Mouse (Mus musculus) thymus, postnatal 0 days (tissue): ENCODE measurements at regions not wholly inside any gene's neighbourhood (a gene's known extent, or its start where the extent isn't known, plus 50 kb on each side); places are given as distances from the start of the nearest gene placed in this dataset.

Experiments
- DNase-seq: peaks from one replicate; pipeline ENCODE4 v3.0.0-alpha.2; 2015; ENCODE audit warnings: low spot score

DNA sequence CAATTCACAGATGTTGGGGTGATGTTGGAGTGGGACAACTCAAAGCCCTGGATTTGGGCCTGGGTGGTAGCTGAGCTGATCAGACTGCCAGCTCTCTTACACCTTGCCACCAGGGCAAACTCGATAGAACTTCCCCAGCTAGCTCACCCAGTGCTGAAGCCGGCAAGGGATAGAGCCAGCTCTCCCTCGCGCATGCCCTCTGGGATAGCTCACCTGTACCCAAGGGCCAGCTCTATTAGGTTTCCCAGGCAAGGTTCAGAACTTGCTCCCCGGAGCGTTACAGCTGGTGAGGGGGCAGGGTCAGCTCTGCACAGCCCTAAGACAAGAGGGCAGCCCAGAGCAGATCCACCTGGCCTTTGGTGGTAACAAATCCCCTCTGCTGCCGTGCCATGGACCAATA lies 54.1 kb upstream of the 1700012A03Rik start:
- no peak for DNase-seq

DNA sequence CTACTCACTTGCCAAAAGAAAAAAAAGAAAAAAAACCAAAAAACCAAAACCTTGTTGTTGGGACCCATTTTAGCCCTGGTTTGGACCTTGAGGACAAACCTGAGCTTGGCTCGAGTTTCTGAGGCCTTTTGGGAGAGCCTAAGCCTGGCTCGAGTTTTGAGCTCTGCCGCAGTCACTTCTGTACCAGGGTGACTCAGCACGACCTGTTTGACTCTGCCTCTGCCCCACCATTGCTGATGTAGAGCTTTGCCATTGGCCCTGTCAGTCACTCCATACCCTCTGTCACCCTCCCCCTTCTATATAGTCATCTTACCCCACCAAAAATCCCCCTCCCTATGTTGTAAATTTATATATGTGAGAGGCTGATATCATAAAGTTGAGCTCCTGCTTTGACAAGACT lies 54.8 kb upstream of the 1700012A03Rik start:
- no peak for DNase-seq

DNA sequence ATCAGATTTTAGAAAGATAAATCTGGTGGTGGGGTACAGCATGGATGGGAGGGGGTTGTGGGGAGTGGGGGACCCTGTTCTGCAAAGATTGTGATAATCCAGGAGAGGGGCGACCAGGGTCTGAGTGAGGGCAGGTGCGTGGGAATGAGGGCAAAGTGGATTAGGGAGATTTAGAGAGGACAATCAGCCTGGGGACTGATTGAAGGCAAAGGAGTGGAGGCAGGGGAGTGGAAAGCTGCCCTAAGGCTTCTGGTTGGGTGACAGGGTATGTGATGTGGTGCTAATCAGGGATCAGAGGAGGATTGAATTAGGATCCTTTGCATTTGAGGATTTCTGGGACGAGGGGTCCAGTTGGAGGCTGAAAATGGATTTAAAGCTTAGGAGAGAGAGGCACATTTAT lies 64.3 kb upstream of the 1700012A03Rik start:
- no peak for DNase-seq

DNA sequence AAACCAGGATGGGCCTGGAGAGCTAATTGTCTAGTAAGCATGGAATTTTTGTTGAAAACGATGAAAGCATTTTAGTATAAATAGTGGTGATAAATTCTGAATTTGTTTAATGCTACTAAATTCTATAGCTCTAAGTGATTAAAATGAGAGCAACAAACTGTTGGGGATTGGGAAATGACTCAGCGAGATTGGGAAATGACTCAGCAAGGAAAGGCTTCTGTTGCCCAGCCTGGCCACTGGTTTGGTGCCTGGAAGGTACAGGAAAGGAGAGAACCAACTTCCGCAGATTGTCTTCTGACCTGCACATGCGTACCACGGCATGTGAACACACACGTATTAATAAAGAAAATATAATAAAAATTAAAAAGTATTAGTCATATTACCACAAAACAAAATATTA lies 73.3 kb upstream of the 1700012A03Rik start:
- no peak for DNase-seq

DNA sequence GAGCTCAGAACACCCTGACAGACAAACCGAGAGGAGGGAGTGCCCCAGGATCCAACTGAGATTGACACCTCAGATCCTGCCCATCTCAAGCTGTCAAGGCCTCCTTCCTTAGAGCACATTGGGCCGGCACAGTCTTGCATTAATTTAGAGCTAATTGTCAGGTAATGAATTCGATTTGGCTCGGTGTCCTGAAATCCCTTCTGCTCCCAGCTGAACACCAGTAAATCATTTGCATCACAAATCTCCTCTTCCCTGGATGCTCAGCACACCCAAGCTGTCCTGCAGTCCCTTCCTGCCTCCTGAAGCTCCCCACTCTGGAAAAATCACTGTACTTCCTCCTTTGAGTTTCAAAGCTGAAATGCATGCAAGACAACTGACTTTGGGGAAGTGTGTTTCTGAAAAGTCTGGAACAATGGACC lies 102.0 kb upstream of the 1700012A03Rik start:
- no peak for DNase-seq

DNA sequence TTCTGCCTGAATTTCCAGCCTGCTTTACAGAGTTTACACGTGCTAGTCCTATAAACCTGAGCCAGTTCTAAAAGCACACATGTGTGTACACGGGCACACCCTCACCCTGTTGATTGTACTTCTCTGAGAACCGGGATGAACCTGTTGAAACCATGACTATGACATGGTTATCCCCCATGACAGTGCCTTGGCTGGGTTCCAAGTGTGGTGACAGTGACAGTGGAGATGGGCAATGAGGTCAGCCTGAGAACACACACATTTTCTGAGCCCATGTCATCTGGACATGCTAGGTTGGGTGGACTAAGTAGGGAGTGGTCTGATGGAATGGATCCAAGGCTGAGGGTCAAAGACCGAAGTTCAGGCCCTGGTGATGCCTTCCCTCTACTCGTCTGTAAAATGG lies 103.5 kb upstream of the 1700012A03Rik start:
- no peak for DNase-seq

DNA sequence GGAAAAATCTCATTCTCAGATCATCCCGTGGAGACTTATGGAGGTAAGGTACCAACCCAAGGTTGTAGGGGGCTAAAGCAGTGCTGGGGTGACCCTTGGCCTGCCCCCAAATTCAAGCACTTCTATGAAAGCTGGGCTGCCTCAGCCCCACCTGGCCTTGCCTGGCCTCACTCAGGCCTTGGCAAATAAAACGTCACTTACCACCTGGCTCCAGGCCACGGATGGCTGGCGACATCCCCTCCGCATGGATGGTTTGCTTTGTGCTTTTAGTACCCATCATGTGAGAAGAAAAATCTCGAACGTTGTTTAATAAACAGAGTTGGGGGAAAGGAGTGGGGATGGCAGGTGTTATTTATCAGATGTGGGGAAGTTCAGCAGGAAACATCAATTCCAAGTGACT lies 104.7 kb upstream of the 1700012A03Rik start:
- DNase-seq: no peak

DNA sequence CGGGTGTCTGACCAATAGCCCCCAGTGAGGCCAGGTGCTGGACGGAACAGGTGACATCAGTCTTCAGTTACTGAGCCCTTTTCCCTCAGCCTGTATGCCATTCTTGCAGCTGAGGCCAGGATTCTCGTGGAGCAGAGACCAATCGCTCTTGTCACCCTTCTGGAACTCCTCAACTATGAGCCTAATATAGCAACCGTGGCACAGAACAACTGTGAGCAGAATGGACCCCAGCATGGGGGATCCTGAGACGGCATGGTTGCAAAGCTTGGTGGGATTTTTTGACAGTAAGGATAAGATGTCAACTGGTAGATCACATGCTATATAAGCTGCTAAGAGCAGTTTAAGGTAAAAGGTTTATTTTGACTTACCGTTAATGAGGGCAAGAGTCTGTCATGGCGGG lies 105.5 kb upstream of the 1700012A03Rik start:
- no peak for DNase-seq

DNA sequence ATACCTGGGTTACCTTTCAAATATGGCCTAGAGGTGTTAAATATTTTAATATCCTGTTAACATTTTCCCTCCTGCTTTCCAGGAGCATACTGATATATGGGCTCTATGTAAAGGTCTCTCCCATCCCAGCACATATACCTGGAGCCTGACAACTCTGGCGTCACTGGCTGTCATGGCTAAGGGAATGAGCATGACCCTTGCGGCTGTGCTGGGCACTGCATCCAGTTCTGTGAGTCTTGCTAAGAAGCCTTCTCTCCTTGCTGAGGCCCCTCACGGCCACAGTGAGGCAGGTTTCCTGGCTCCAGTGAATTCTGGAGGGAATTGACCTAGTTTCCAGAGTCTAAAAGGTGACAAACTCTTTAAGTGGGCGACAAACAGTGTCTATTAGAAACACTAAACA lies 107.3 kb upstream of the 1700012A03Rik start:
- DNase-seq: no peak

DNA sequence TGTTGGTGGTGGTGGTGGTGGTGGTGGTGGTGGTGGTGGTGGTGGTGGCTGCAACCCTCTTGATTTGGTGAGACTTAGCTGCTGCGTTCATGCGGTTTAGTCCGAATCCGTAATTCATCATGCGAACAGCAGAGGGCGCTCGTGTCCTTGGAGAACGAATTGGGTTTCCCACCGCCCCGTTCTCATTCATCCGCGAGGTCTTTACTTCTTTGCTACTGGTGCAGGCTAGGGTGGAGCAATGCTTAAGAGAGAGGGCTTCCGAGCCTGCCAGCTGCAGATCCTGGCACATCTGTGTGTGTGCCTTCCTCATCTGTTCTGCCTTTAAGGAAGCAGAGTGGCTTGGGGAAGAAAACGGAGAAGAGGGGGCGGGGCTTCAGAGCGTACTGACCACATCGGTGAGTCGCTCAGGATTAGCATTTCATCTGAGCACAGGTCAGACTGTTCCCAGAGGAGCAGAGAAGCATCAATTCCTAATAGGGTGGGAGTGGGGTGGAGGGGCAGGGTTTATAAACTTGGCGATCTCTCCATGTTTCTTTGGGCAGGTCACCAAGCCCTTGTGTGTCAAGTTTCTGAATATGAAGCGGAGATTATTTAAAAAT lies 111.7 kb upstream of the 1700012A03Rik start:
- peak; percentile 77 for DNase-seq

DNA sequence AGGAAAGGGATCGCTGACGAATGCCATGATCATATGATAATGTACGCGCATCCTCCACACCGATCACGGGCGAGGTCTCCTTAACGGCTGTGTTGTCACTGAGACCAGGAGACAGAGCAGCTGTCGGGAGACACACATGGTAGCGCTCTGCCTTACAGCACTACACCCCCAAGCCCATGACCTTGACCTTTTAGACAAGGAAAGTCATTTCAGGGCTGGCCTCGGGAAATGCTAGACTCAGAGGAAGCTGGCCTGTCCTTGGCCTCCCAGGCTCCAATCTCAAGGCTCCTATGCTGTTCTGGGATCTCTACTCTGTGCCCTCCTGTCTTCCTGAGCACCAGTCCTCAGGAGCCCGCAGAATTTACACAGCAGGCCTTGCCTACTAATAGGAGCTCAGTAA lies 112.9 kb upstream of the 1700012A03Rik start:
- no peak for DNase-seq

DNA sequence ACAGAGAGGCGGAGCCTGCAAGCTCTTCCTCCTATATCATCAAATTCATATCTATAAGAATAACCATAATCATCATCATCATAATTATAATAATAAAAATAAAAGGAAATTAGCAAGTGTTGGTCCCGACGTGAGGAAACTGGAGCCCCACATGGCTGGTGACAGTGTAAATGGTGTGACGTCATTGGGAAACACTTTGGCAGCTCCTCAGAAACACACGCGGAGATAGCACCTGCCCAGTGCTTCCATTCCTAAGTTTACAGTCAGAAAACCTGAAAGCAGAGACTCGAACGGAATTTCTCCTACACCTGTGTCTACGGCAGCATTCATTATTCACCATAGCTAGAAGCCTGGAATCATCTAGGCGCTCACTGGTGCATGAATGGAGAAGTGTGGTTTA lies 115.2 kb upstream of the 1700012A03Rik start:
- no peak for DNase-seq

DNA sequence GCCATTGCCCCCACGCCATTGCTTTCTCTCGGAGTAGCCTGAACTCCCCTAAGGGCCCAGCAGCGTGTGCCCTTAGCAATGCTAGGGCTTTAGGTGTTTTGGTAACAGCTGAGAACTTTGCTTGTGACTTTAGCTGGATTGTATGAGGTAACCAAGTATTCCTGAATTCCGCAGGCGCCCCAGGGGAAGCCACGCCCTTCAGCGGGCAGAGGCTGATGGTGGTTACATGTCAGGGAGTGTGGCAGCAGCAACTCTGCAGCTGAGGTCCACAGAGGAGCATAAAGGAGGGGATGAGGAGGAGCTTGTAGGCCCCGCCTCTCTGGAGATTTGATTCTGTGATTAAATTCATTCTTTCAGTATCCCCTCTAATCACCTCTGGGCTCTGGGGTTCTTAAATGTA lies 116.1 kb upstream of the 1700012A03Rik start:
- DNase-seq: no peak

DNA sequence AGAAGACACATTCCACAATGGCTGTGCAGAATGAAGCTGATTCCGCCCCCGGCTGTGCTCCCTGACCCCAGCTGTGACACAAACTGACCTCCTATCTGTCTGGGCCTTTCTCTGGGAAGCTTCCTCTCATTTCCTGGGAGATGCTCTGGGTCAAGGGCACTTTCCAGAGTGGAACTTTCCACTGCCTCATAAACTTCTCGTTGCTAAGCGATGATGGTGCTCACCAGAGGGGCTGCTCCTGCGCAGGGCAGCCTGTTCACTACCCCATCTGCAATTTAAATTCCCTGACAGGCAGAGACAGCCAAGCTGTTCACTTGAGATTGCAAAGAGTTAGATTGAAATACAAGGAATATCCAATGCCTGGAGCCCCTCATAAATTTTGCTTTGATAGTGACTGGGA lies 116.7 kb upstream of the 1700012A03Rik start:
- no peak for DNase-seq

DNA sequence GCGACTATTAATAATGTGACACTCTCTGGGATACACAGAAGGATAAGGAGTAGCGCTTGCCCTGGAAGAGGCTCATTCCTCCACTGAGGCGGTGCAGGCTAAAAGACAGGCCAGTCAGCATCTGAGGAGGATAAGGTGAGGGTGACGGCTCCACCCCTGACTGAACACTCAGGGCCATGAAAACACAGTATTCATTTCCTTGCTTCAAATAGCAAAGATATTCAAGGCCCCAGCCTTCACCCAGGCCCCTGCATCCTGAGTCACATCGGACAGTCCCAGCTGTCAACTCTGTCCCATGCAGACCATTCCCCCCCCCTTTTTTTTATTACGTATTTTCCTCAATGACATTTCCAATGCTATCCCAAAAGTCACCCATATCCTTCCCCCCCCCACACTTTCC lies 118.9 kb upstream of the 1700012A03Rik start:
- DNase-seq: no peak

DNA sequence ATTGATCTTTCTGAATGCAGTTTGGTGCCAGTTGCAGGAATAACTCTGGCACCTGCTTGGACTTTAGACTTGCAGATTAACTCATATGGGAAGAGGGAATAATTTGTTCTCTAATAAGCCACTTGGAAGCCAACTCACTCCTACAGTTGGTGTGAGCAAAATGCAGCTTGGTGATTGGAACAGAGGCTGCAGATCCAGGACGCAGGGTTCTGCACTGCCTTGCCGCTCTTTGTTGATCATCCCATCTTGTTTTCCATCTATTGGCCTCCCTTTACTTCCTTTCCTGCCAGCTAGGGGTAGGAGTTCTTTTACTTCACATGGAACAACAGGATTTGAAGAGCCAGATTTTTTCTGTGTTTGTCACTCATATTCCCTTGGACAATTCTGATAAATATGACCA lies 120.9 kb upstream of the 1700012A03Rik start:
- no peak for DNase-seq

DNA sequence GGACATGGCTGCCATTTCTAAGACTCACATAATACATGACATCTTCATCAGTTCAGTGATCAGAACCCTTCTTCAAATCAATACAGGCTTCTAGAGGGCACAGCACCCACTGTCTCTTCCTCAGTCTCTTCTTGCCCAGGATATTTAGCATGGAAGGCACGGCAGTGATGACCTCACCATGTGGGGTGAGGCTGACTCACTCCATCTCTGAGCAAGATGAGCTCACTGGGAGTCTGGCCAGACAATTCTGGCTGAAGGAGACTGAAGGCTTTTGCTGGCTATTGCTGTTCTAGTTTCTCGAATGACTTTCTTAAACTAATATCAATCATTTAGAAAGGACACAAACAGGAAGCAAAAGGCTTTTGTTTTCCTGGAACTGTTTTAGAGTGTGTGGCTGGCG lies 122.9 kb upstream of the 1700012A03Rik start:
- no peak for DNase-seq

DNA sequence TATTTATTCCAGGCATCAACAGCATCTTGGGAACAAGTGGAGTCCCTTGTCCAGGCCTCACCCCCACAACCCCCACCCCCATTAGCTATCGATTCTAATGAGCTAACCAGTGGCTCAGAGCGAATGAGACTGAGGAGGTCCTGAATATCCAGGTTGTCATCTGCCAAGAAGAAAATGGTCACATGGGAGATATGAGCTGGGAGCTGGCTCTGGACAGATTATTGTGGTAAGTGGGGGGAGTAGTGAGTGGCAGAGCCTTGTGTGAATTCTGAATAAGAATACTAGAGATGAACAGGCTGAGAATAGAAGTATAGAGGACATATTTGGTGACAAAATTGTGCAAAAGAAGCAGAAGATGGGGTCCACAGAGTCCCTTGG lies 125.4 kb upstream of the 1700012A03Rik start:
- no peak for DNase-seq

DNA sequence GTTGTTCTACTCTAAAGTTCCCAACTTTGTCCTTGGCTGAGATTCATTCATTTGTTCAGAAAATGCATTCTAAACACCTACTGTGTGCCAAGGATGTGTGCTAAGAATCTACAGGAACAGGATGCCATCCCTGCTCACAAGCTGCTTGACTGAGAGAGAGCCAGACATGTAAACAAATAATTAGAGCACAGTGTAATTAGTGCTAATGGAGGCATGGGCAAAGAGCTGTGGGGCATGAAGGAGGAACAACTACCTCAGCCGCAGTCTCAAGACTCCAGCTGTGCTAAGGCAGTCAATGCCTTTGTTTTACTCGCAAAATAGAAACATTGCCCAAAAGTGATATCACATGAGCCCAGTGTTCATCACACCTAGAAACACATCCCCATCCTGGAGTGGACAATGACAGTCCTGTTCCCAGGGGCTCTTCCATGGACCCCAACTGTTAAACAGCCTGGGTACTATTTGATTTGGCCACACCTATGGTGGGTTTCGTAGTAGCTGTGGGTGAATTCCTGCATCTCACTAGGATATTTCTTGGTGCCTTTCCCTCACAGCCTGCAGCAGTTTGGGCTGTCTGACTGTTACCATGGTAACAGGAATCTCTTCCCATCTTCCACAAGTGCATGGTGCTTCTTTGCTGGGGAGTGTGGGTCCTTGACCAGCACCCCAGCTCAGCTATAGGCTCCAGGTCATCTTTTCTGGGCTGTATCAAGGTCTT lies 125.9 kb upstream of the 1700012A03Rik start:
- no peak for DNase-seq

DNA sequence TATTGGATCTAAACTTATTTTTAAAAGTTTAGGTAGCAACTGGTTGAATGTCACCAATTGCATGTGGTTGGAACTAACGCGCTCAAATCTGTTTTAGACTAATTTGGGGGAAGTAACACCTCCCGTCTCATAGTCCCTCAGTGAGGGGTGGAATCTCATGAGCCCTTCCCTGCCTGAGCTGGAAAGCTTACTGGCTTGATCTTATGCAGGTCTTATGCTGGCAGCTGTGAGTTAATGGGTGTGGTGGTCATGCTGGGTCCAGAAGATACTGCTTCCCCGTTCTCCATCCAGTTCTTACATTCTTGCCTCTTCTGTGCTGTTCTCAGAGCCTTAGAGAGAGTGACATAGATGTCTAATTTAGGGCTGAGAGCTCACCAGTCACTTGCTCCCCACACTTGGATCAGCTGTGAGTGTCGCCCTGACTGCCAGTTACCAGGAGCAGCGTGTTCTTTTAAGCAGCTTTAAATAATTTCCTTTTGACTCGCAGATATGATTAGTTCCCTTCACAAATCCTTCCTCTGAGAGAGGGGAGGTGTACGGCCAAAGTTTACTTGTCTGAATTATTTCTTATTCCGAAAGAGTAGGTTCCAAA lies 128.4 kb upstream of the 1700012A03Rik start:
- no peak for DNase-seq

DNA sequence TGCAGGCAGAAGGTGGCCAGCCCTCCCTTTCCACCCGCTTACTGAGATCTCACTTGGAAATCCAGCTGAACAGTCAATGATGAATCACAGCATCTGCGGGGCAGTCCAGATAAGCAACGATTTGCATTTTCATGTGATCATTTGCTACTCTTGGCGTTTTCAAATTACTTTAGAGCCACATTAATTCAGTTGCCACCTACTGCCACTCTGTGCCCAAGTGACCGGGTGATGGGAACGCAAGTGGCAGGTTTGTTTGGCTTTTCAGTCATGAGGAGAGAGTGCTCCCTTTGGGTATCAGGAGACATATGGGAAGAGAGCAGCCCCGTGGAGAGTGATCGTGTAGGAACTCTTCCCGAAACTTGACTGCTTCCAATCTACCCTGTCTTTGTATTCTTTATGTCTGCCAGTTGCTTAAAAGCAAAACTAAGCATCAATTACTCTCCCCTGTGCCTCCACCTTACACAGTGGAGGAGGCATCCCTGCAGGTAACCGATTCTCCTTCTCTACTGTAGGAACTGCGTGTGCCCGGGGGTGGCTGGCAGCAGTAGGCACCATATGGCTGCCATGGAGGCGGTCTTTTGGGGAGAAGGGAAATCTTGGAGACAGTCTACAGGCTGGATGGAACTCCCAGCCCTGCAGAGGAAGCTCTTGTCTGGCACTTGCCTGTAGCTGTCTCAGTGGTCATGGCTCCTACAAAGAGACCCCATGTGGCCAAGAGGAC lies 132.5 kb upstream of the 1700012A03Rik start:
- DNase-seq: no peak

DNA sequence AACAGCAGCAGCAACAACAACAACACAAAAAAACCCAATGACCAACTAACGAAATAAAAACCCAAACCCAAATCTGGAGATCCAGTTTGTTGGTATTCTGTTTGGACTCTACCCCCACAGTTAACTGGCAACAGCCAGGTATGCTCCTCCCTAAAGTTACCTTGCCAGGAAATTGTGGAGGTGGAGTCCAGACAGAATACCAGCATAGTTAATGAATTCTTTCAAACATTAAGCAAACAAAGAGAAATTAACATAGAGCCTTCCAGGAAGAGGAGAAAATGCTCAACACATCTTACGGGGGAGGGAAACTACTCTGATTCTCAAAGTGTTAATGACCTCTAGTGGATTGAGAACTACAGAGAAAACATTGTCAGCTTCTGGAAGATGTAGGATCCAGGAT lies 148.3 kb upstream of the 1700012A03Rik start:
- DNase-seq: no peak

DNA sequence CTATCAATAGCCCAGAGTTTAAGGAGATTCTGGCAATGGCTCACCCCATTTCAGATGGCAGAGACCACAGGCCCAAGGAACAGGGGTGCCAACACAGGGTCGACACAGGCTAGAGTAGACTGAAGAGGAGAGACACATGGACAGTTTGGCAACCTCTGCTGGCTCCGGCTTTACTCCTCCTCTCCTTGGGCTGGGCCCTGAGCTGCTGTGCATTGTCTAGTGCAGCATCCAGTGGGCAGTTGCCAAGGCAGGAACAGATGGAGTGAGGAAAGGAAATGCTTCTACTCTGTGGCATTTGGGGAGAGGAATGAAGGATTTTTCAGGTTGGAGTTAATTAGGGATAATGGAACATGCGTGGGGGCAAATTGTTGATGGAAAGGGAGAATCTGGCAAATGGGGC lies 151.0 kb upstream of the 1700012A03Rik start:
- DNase-seq: no peak
